Mouse (Mus musculus) spleen, adult 2 months (tissue): ENCODE measurements around the gene Reps2. TPM values are rescaled to one million over a fixed set of nuclear protein-coding genes. Genes with fewer than 3 reads are reported as not detected.

Experiments
- DNase-seq, 2 experiments: peaks; one replicate each; pipeline versions ENCODE4 v3.0.0 to v3.0.0-alpha.2; 2012 to 2021; ENCODE audit warnings: low spot score in 2 of 2, low read depth in 1 of 2
- H3K27ac ChIP-seq: fragments of 200-500 bp; 2 replicates; pipeline ENCODE4 v1.5.1; 2012; ENCODE audit warnings: low read length, inconsistent platforms; ENCODE audit not compliant: insufficient read depth
- H3K27me3 ChIP-seq: fragments of 200-500 bp; 2 replicates; pipeline ENCODE4 v1.6.1; 2012; ENCODE audit warnings: mild to moderate bottlenecking, moderate library complexity, low read length, inconsistent platforms; ENCODE audit not compliant: control insufficient read depth, insufficient read depth
- H3K36me3 ChIP-seq: fragments of 200-500 bp; 2 replicates; pipeline ENCODE4 v1.6.1; 2012; ENCODE audit warnings: mild to moderate bottlenecking, low read length, inconsistent platforms; ENCODE audit not compliant: control insufficient read depth, insufficient read depth
- H3K4me1 ChIP-seq: fragments of 200-500 bp; 2 replicates; pipeline ENCODE4 v1.6.1; 2011; ENCODE audit warnings: inconsistent platforms; ENCODE audit not compliant: control insufficient read depth, insufficient read depth, insufficient read length
- H3K4me3 ChIP-seq: fragments of 200-500 bp; 2 replicates; pipeline ENCODE4 v1.5.1; 2011; ENCODE audit warnings: mild to moderate bottlenecking, inconsistent platforms; ENCODE audit not compliant: insufficient read depth, insufficient read length; ENCODE audit errors: extremely low read depth
- CTCF ChIP-seq: fragments of 200-500 bp; IDR thresholded peaks from 2 replicates; pipeline ENCODE4 v1.5.1; 2011; ENCODE audit warnings: mild to moderate bottlenecking, inconsistent platforms; ENCODE audit not compliant: insufficient read depth, insufficient read length, insufficient replicate concordance; ENCODE audit errors: extremely low read depth
- POLR2A ChIP-seq: fragments of 200-500 bp; IDR thresholded peaks from 2 replicates; pipeline ENCODE4 v1.6.1; 2011; ENCODE audit warnings: low read depth, low read length, inconsistent platforms
- WGBS: fragments of 180-500 bp; shearing (Covaris S2); methylation state at CpG from one replicate; pipeline ENCODE4 v1.1.7; 2018; 5-methylcytosine and 5-hydroxymethylcytosine counted together
- polyA plus RNA-seq: library from polyadenylated mRNA; depleted of rRNA; stranded (reverse); fragments of >200 nt; gene quantifications from 2 replicates; pipeline ENCODE4 v1.2.3, GENCODE M21; 2012

Gene Reps2
- polyA plus RNA-seq, 1 experiment = 0.23 TPM

DNA sequence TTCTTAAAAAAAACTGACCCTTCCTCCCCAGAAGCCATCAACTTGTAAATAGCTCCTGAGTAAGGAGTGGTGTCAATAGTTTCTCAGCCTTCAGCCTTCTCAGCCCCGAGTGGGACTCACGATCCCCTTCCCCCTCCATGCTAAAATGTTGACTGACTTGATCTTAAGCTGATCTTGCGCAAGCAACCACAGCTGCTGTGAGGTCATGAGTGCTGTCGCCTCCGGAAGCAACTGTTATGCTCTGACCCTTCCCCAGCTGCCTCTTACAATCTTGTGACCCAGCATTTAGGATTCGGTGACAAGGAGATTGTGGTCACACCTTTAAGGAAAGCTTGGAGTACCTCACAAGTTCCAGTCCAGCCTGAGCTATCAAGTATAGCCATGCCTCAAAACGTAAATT lies 10.1 kb upstream of the Reps2 start:
- Histone ChIP-seq H3K27me3 (no peaks in the 10 kb centered on the region), H3K36me3 (no peaks in the 10 kb centered on the region), H3K4me3 (no peak overlapping the region), H3K27ac (no peak overlapping the region), H3K4me1 (no peaks in the 10 kb centered on the region)
- DNase-seq = no peak
- TF ChIP-seq POLR2A (no peak), CTCF (no peak)
- 83% methylated on average over 7 of the region's 7 CpGs for WGBS

DNA sequence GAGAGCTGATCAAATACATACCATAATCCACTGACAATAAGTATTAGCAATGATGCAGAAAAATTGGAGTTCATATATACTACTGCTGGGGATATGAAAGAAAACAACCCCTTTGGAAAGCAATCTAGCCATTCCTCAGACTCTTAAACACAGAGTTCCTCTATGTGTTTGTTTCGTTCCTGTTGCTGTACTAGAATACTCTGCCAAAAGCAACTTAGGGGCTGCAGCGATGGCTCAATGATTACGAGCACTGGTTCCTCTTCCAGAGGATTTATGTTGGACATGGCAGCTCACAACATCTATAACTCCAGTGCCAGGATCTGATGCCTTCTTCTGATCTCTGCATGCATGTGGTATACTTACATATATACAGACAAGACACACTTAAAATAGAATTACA lies 9.0 kb upstream of the Reps2 start:
- H3K4me3 ChIP-seq = no peak overlapping the region
- no peak for TF ChIP-seq CTCF
- TF ChIP-seq POLR2A = no peak
- WGBS = 80% methylated on average over 3 of the region's 3 CpGs
- no peak for DNase-seq
- no peaks in the 10 kb centered on the region for H3K4me1 ChIP-seq
- H3K36me3 ChIP-seq = no peaks in the 10 kb centered on the region
- H3K27me3 ChIP-seq = no peaks in the 10 kb centered on the region
- no peak overlapping the region for H3K27ac ChIP-seq

DNA sequence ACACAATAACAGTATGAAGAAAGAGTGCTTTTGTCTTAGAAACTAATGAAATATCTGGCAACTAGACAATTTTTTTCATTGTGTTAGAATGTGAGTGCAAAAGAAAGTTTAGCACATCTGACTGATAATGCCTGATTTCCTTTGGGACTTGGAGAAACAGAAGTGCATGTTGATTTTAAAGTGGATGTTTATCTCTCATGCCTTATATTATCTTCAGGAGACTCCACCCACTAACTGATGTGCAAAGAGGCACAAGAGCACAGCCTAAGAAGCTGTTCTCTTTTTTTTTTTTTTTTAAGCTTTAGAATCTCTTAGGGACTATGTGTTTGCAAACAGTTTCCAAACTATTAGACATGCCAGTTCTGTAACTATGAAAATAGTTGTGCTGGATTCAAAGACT lies 7.7 kb upstream of the Reps2 start:
- H3K27me3 ChIP-seq = no peaks in the 10 kb centered on the region
- DNase-seq = no peak
- H3K4me1 ChIP-seq = no peaks in the 10 kb centered on the region
- no peaks in the 10 kb centered on the region for H3K36me3 ChIP-seq
- TF ChIP-seq CTCF (no peak), POLR2A (no peak)
- H3K4me3 ChIP-seq = no peak overlapping the region
- no peak overlapping the region for H3K27ac ChIP-seq

DNA sequence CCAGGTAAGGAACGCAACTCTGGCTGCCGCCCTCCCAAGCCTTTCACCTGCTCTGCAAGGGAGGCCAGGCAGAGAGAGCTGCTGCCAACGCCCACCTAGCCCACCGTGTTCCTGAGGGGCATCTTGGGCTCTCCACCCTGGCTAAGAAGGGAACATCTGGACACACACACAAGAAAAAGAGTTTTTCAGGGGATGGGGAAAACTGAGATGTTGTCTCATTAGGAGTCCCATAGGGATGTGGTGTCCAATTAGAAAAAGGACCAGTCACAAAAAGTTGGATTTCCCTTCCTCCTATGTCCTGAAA lies 292 bp upstream of the Reps2 start:
- TF ChIP-seq POLR2A (no peak), CTCF (no peak)
- Histone ChIP-seq H3K27ac (no peak overlapping the region), H3K4me3 (no peak overlapping the region), H3K36me3 (no peaks in the 10 kb centered on the region), H3K27me3 (no peaks in the 10 kb centered on the region), H3K4me1 (peaks cover 2% of the 10 kb centered on the region; the same call in 1 of the 2 replicates)
- DNase-seq = no peak
- 20% methylated on average over 4 of the region's 4 CpGs for WGBS

DNA sequence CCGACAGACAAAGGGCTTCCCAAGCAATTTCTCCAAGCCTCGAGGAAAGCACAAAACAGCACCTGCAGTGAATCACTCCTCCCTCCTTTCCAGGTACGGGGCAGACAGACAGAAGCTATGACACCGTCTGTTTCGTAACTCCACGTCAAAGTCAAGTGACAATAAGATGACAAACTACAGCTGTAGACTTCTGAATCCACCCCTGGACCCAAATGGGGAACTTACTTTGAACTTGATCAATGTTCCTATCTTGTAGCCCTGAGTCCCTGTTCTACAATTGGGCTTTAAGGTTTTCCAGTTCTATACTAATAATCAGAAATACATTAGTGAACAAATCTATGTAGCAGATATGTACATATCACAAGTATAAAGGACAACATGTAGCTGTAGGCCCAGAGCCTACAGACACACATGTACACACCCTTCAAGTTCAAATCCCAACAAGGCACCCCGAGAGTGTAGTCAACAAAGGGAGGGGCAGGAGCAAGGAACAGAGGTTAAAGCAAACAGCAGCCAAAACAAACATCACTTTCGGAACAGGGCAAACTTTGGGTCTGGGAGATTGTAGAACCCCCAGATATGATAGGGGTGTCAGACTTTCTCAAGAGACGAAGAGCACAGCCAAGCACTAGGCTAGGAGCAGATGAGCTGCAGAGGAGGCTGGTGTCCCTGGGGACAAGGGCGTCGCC lies 903 bp downstream of the Reps2 start:
- H3K27me3 ChIP-seq = no peaks in the 10 kb centered on the region
- WGBS = 59% methylated on average over 10 of the region's 11 CpGs

DNA sequence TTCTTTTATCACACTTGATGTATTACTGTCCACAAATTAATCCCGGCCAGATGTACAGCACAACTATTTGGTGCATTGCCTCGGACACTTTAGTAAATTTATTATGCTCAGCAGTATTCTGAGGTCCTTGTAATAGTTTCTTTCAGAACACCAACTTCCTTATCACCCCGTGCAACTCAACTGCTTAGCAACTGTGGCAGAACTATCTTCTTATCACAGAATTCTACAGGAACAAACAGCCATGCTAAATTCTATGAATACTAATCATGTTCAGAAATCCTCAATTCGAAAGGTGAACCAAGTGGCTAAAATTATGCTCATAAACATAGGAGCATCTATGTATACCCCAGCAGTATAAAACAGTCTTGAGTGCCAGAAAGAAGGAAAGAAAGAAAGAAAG lies 1.7 kb downstream of the Reps2 start:
- H3K36me3 ChIP-seq = no peaks in the 10 kb centered on the region

More for the DNA sequence above, 903 bp downstream of the Reps2 start:
- H3K27ac ChIP-seq = no peak overlapping the region
- no peak for TF ChIP-seq CTCF
- DNase-seq = no peak
- no peak overlapping the region; the same call in 1 of the 2 replicates for H3K4me3 ChIP-seq
- H3K4me1 ChIP-seq = peaks cover 2% of the 10 kb centered on the region; the same call in 1 of the 2 replicates
- no peaks in the 10 kb centered on the region for H3K36me3 ChIP-seq

DNA sequence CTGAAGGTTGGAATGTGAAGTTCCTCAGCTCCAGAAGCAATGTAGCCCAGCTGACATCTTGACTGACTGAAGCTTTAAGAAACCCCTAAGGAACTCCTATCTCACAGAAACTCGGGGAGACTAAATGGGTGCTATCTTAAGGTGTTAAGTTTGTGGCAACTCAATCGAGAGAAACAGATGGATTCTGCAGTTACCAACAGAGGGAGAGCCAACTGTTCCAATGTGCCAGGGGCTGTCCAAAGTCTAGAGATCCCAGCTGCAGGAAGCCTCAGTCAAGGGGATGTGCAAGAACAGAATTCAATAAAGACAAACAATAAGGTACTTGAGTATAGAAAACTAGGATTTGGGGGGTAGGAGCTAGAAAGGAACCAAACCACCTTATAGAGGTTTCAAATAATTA lies 8.3 kb downstream of the Reps2 start:
- 47% methylated on average over 2 of the region's 2 CpGs for WGBS
- no peak for DNase-seq
- Histone ChIP-seq H3K36me3 (no peaks in the 10 kb centered on the region), H3K27ac (no peak overlapping the region), H3K4me1 (no peaks in the 10 kb centered on the region), H3K27me3 (no peaks in the 10 kb centered on the region), H3K4me3 (no peak overlapping the region)
- TF ChIP-seq POLR2A = no peak
- TF ChIP-seq CTCF = no peak

More for the DNA sequence above, 1.7 kb downstream of the Reps2 start:
- H3K4me3 ChIP-seq = no peak overlapping the region
- peaks cover 2% of the 10 kb centered on the region; the same call in 1 of the 2 replicates for H3K4me1 ChIP-seq
- no peaks in the 10 kb centered on the region for H3K27me3 ChIP-seq
- H3K27ac ChIP-seq = no peak overlapping the region
- 60% methylated on average over 4 of the region's 4 CpGs for WGBS
- no peak for DNase-seq
- TF ChIP-seq CTCF = no peak
- no peak for TF ChIP-seq POLR2A
